Mouse (Mus musculus) thymus, adult 18-20 months (tissue): ENCODE data around the gene Aldh16a1.
"Not testable (repeated sequence)": the region's sequence is repeated elsewhere in the genome, so short reads cannot be mapped to it uniquely, and the experiment has no call there.

Experiments
- DNase-seq, 2 experiments: peaks; one replicate each; pipeline ENCODE4 v3.0.0; 2022; ENCODE audit warnings: mixed read lengths in 2 of 2

Gene Aldh16a1

GRCm38 (mm10) chr7:45178550-45178949, 24.2 kb upstream of the Aldh16a1 start:
- no peak for DNase-seq

DNA sequence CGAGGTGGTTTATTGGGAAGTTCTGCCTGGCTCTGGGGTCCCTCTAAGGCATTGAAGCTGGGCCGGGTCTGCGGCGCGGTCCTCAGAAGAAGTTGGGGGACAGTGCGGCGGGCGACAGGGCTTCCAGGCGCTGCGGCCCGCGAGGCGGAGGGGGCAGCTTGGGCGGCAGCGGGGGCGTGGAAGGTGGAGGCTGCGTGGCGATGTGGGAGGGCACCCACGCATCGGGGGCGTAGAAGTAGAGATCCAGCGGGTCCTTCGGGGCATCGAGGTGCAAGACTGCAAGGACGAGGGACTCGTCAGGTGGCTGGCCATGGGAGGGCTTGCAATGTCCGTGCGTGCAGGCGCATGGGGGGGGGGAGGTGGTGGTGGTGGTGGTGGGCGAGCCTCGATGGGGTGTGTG, 22.0 kb upstream of the Aldh16a1 start:
- DNase-seq, result no peak

- DNase-seq, result no peak
These were observed 21.5 kb upstream of the Aldh16a1 start for GRCm38 (mm10) chr7:45175929-45176328.

- DNase-seq, result no peak
These were observed 21.0 kb upstream of the Aldh16a1 start for GRCm38 (mm10) chr7:45175398-45175797.

- DNase-seq, result no peak
These were observed 20.3 kb upstream of the Aldh16a1 start for GRCm38 (mm10) chr7:45174567-45175280.

DNA sequence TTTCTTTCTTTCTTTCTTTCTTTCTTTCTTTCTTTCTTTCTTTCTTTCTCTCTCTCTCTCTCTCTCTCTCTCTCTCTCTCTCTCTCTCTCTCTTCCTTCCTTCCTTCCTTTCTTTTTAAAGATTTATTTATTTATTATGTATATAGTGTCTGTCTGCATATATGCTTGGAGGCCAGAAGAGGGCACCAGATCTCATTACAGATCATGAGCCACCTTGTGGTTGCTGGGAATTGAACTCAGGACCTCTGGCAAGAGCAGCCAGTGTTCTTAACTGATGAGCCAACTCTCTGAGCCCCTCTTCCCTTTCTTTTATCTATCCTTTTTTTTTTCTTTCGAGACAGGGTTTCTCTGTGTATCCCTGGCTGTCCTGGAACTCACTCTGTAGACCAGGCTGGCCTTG, 19.4 kb upstream of the Aldh16a1 start:
- not testable (repeated sequence) for DNase-seq

- DNase-seq, result no peak
These were observed 18.6 kb upstream of the Aldh16a1 start for GRCm38 (mm10) chr7:45172974-45173373.

- no peak for DNase-seq
These were observed 15.1 kb upstream of the Aldh16a1 start for GRCm38 (mm10) chr7:45169495-45169894.

- DNase-seq, result no peak
These were observed 14.3 kb upstream of the Aldh16a1 start for GRCm38 (mm10) chr7:45168656-45169055.

GRCm38 (mm10) chr7:45167761-45168445, 13.5 kb upstream of the Aldh16a1 start:
- DNase-seq, result no peak

DNA sequence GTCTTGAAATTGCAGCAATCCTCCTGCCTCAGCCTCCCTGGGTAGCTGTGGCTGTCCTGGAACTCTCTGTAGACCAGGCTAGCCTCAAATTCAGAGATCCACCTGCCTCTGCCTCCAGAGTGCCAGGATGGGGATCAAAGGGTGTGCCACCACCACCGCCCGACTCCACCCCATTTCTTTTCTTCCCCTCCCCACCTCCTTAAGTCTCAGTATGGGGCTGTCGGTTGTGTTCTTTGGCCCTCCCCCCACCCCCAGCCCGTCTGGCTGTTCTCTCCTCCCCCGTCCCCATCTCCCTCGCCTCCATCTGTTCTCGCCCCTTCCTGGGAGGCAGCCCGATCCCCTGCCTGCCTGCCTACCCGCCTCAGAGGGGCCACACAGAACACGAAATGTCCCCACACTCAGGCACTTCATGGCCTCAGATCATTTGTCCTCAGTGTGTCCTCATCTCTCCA, 12.6 kb upstream of the Aldh16a1 start:
- no peak for DNase-seq

DNA sequence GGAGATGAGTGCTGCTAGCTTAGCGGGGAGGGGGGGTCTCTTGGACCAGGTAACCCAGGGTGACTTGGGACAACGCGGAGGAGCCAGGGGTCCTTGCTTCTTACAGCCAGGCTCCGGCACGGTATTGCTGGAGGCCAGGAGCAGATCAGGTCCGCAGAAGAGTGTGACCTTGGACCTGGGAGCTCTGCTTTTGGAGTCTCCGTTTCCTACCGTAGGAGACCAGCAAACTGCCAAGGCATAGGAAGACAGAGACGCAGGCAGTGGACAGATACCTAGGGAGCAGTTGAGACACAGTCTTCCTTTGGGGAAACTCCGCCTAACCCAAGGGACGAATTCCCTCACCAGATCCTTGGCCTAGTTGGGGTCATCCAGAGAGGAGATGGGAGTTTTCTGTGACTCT, 11.3 kb upstream of the Aldh16a1 start:
- DNase-seq, result no peak

- DNase-seq, result no peak
These were observed 10.4 kb upstream of the Aldh16a1 start for GRCm38 (mm10) chr7:45164833-45165232.

DNA sequence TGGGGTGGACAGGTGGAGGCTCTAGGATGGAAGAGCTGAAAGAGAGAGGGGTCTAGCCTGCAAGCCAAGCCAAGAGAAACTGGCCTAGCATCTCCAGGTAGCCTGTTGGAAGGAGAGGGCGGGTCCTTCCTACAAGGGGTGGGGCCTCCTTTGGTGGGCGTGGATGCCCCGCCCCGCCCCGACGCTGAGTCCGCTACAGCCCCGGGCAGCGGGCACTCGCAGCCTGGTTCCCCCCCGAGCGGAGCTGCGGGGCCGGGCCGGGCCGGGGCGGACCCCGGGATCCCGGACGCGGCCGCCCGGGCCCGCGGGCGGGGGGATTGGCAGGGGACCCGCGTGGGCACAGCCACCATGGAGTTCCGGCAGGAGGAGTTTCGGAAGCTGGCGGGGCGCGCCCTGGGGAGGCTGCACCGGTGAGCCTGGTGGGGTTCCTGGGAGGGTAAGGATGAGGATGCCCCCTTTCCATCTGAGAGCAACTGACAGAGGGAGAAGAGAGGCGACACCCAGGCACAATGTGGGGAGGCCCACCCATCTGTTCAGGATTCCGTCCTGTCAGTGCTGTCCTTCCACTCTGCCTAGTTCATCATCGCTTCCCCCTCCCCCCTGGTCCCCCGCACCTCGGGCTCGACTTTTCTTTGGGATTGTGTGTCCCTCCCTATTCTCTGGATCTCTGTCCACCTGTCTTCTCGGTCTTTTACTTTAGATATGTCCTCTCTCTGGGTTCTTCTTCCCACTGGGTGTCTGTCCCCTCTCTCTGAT, 9.5 kb upstream of the Aldh16a1 start, which contains the start of gene Slc17a7:
Gene Slc17a7 (plus strand): TSS at position 215 of the 756 bp plus-strand sequence.
- no peak for DNase-seq

- DNase-seq, result no peak
These were observed 8.7 kb upstream of the Aldh16a1 start for GRCm38 (mm10) chr7:45162996-45163615.

DNA sequence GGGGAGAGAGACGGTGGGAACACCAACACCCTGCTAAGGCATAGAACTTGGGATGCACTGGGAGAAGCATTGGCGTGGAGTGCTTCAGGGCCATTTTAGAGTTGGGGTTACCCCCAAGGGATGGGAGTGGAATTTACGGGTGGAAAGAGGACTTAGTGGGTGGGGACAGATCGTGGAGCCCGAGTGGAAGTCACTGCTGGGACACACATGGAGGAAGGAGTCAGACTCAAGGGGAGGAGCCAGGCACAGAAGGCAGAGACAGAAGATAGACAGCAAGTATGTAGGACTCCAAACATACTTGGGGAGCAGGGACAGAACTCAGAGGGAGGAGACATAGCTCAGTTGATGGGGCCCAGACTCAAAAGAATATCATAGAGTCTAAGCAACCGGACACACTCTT, 8.2 kb upstream of the Aldh16a1 start:
- DNase-seq, result no peak

DNA sequence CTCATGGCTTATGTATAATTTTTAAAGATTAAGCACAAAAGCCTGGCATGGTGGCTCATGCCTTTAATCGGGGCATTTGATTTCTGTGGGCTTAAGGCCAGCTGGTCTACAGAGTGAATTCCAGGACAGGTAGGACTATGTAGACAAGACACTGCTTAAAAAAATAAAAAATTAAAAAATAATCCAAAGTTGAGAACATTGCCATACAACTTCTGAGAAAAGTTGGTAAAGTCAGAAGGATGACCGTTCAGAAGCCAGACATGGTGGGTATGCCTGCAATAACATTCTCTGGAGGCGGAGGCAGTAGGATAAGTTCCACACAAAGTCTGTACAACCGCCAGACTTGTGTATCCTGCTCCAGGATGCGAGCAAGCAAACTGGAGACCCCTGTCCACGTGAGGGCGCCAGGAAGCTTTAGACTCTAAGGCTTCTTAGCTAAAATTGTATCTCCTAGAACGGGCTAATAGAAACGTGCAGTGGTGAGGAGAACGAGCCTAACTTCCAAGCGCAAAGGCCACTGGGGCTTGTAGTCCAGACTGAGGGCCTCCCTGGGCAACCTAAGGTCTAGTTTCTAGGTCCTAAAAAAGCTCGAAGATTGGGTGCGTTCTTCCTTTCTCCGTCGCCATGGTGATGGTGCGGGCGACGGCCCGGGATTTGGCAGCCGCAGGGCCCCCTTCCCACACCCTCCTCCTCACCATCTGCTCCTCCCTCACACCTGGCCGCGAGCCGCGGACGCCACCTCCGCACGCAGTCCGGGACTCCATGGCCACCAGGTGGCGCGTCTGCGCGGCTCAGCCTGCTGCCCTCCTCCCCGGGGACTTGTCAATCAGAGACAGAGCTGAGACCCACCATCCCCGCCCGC, 7.5 kb upstream of the Aldh16a1 start:
- DNase-seq, result peak; percentile 83 to 84

DNA sequence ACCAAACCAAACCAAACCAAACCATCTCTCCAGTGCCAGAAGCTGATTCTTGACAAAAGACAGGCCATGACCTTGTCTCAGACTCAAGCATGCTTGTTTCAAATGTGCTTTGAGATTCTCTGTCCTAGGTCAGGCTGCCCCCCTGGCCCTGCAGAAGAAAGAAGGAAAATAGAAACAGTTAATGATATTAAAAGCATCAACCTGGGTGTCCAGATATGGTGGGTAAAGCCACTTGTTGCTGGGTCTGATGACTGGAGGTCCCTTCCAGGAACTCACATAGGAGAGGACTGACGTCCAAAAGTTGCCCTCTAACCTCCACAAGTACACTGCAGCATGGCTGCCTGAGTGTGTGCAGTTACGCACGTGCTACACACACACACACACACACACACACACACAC, 6.5 kb upstream of the Aldh16a1 start:
- DNase-seq, result no peak

DNA sequence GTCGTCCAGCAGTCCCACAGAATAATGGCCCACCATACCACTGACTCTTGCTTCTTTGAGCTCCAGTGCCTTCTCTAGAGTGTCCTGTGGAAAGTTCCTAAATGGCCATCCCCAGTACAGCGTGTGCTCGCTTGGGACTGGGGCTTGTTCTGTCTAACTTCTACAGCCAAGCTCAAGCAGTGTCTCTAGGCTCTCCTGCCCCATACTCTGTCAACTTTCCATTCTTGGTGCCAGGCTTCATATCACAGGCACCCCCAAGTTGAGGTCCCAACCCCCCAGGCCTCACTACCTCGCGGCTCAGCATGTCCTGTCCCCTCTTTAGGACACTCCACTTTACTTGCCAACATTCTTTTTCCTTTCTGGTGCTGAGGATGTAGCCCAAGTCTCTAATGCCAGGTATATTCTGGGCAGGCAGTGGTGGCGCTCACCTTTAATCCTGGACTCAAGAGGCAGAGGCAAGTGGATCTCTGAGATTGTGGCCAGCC, 6.0 kb upstream of the Aldh16a1 start:
- no peak for DNase-seq

GRCm38 (mm10) chr7:45158991-45159390, 4.6 kb upstream of the Aldh16a1 start:
- DNase-seq, result no peak

GRCm38 (mm10) chr7:45157459-45157858, 3.1 kb upstream of the Aldh16a1 start:
- DNase-seq, result no peak

GRCm38 (mm10) chr7:45156206-45156605, 1.8 kb upstream of the Aldh16a1 start:
- no peak for DNase-seq
